Mouse (Mus musculus) lung, adult 2 months (tissue): ENCODE measurements around the gene Gm17364.
A peak's percentile ranks its signal among the peaks of the same experiment; 100 is the strongest.

Experiments used
- CTCF ChIP-seq: fragments of 200-500 bp; IDR thresholded peaks from 2 replicates; pipeline ENCODE4 v1.5.1; 2011; ENCODE audit warnings: mild to moderate bottlenecking, low read length, control low read depth; ENCODE audit not compliant: insufficient read depth
- POLR2A ChIP-seq: fragments of 200-500 bp; IDR thresholded peaks from 2 replicates; pipeline ENCODE4 v1.6.1; 2011; ENCODE audit warnings: low read depth, mild to moderate bottlenecking, control low read depth, low read length, borderline replicate concordance; ENCODE audit errors: extremely low read depth

GRCm38 (mm10) chr13:41283256-41283655 lies 9.5 kb upstream of the Gm17364 start:
- TF ChIP-seq POLR2A, result no peak
- TF ChIP-seq CTCF, result 0 out of 2 replicates have a peak, but pooled peaks have one; percentile 42
